Mouse (Mus musculus) cerebellum, postnatal 10 days (tissue): ENCODE results near the gene Tifab.

ENCODE experiments used
- DNase-seq, 2 experiments: peaks; one replicate each; pipeline ENCODE4 v3.0.0; 2021; ENCODE audit warnings: mixed read lengths in 2 of 2

The Tifab gene

GRCm38 (mm10) chr13:56136200-56136599 is 42.5 kb downstream of the Tifab start, which contains the start of gene H2afy:
Gene H2afy, minus strand, starts transcription at chr13:56136361.
- DNase-seq, result no peak

DNA sequence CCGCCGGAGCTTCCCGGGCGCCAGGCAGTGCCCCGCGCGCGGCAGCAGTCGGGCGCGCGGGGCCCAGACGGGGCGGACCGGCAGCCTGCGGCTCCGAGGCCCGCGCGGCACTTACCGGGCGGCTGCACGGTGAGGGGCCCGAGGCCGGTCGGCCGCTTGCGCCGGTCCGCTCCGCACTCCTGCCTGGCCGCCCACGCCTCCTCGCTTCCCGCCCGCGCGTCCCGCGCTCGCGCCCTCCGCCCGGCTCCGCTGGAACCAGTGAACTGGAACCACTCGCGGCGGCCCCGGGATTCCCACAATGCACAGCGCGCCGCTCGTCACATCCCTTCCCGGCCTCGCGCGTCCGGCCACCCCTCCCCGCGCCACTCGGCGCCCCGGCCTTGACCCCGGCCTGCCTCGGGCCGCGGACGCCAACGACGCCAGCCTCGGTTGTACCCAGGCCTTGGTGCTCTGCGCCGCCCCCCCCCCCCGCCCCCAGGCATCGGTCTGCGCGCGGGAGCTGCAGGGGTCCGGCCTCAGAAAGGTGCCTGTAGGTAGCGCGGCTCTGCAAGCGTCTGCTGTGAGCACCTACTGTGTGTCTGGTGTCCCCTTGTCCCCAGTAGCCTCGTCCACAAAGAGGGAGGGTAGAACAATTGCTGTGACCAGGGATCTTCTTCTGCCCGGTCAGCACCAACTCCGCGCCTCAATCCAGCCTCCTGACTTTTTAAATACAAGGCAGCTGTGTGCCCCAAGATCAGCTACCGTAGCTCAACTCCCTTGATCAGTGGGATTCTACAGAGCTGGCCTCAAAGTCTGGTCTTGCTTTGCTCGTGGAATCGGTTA is 43.2 kb downstream of the Tifab start:
- peak; percentile 93 to 95 for DNase-seq

- peak; percentile 57 to 68 for DNase-seq
Observed at GRCm38 (mm10) chr13:56134631-56135181, 44.0 kb downstream of the Tifab start.

DNA sequence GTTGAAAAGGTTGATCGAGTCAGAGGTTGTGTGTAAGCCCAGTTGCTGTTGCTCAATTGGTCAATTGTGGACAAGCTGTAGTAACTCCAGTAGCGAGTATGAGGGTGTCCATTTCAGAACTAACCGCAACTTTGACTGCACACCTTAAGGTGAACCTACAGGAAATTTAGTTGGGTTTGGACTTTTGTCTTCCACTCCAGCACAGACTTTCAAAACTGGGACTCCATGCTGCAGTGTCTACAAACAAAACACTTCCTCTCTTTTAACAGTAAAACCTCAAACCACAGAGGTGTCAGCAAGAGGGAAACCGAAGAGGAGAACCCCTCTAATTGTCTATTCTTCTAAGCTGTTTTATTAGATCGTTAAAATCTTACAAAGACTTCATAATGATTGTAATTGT is 44.7 kb downstream of the Tifab start:
- no peak for DNase-seq

DNA sequence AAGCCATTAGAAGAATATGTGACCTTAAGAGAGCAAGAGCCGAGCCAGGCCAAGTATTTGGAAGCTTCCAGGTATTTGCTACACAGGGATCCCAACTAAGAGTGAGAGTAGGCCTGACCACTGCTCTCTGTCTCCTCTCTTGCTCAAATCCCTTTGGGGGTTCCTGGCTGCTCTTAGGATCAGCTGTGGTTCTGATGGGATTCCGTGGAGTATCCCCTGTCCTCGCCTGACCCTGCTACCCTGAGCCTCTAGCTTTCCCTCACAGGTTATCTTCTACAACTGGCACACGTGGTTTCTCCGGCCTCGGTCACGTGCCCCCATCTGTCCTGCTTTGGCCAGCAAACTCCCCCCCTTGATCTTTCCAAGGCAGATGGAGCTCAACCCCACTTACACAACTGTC is 45.7 kb downstream of the Tifab start:
- DNase-seq, result no peak

DNA sequence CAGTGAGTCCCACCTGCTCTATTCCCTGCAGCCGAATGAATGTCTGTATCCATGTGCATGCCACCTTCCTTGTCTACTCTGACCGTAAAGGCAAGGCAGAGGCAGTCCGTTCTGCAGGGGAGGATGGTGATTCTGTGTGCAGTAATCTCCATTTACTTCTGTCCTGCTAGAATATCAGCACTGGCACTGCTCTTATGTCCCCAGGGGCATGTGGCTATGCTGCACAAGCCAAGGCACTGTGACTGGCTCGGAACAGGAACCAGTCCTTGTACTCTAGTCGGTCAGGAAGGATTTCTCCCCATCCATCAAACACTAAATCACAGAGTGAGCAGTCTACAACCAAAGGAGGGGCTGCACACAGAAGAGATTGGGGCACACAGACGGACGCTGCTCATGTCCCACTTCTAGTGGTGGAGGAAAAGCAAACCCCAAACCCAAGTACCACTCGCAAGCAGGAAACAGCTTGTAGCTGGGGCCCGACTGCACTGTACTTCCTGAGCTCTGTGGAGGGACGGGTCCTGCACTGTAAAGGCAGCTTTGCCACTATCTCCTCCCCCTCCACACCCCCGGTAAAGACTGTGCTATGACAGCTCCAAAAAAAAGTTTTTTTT is 46.3 kb downstream of the Tifab start:
- peak in 1 of 2 experiments; percentile 18 for DNase-seq

- no peak for DNase-seq
Observed at GRCm38 (mm10) chr13:56130544-56130943, 48.1 kb downstream of the Tifab start.

GRCm38 (mm10) chr13:56129578-56129977 is 49.1 kb downstream of the Tifab start:
- no peak for DNase-seq

GRCm38 (mm10) chr13:56129014-56129413 is 49.7 kb downstream of the Tifab start:
- DNase-seq, result no peak

DNA sequence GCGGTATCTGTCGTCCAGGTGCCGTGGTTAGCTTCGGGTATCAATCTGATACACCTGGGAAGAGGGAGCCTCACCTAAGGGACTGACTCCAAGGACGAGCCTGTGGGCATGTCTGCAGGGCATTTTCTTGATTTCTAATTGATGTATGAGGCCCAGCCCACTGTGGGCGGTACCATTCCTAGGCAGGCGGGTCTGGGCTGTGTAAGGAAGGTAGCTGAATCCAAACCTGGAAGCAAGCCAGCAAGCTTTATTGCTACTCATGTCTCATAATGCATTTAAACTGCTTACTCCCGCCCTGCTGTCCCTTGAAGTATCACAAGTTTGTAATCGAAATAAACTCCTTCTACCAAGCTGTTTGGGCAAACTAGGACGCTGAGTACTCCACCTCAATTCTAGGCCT is 53.1 kb downstream of the Tifab start:
- DNase-seq, result no peak
